Mouse (Mus musculus) cerebral cortex, adult 2 months (tissue): ENCODE measurements around the gene Kdm1a.

ENCODE experiments used
- WGBS: fragments of 180-500 bp; shearing (Covaris S2); methylation state at CpG from one replicate; pipeline ENCODE4 v1.1.7; 2018; 5-methylcytosine and 5-hydroxymethylcytosine counted together

Kdm1a gene

DNA sequence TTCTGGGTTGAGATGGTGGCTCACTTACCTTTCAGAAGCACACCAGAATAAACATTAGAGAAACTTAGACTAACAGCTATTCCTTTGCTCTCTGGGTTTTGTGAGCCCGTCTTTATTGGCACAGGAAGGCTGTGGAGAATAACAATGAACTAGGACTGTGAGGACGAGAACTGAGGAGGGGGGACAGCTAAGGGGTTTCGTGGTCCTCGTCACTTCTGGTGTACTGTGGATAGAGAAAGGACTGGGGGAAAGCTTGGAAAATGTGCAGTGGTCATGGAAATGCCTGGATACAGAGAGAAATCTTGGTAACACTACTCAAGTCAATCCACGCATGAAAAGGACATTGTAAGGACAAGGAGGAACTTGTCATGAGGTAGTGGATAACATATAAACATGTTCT lies 80.6 kb downstream of the Kdm1a start:
- WGBS: 68% methylated on average over 5 of the region's 5 CpGs

GRCm38 (mm10) chr4:136518576-136518975 lies 83.9 kb downstream of the Kdm1a start:
- WGBS: 79% methylated on average over 2 of the region's 2 CpGs

DNA sequence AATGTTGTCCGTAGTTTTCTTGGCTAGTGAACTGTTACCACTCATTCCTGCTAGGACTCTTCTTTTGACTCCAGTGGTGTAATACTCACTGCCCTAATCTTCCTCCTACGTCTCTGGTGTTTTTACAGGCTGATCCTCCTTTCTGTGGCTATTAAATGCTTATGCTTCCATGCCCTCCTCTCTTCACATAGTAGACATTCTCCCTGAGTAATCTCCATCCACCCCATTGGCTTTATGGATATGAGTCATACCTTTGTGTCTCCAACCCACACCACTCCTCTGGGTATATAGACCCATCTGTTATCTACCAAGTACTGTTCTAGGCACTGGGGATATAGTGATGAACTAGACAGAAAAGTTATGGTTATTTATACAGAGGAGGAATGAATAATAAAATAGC lies 84.4 kb downstream of the Kdm1a start:
- WGBS: 76% methylated on average over 2 of the region's 2 CpGs

DNA sequence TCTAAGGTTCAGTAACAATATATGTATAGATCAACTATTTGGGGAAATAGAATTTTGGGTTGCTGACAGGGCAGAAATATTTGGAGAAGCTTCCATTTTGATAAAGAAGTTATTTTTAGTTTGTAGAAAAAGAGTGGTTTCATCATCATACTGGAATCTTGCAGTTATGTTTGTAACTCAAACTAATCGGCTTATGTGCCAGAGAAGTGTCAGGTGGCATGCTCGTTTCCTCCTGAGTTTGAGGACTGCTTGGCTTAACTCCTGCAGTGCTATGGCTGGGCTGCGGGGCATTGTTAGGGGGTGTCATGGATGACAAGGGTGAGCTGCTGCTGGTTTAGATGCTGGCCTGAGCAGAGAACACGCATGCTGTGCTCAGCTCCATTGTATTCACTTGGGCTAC lies 90.8 kb downstream of the Kdm1a start:
- WGBS: 51% methylated on average over 4 of the region's 4 CpGs

DNA sequence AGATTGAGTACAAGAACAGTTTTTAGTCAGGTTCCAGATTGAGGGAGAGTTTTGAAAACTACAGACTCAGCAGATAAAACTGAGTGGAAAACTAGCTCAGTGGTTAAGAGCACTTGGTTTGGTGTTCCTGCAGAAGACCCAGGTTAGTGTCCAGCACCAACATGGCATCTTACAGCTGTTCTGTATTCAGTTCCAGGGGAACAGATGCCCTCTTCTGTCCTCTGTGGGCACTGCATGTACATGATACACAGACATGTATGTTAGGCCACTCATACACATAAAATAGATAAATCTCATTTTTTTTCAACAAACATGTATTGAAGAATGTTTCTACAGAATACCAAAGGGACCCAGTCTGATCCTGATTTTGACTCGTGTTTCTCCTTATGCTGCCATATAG lies 92.7 kb downstream of the Kdm1a start:
- WGBS: 86% methylated on average over 1 of the region's 1 CpGs

DNA sequence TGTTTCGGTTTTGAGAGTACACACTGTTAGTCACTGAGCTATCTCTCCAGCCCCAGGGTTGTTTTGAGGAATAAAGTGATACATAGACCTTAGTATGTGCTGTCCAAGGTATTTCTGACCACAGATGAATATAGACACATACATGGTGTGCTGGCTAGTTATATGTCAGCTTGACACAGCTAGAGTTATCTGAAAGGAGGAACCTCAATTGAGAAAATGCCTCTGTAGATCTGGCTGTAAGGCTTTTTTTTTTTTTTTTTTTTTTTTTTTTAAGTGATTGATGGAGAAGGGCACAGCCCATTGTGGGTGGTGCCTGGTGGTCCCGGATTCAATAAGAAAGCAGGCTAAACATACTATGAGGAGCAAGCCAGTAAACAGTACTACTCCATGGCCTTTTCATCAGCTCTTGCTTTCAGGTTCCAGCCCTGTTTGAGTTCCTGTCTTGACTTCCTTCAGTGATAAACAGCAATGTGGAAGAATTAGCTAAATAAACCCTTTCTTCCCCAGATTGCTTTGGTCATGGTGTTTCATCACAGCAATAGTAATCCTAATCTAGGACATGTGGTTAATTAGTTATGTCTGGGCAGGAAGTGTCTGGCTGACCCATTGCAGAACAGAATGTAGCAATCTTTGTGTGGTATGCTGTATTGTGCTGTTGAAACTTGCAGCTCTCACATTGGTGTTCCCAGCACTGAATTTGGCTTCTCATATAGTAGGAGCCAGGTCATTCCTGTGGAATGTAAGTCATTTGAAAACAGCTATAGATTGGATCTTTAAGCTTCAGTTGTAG lies 96.9 kb downstream of the Kdm1a start:
- 46% methylated on average over 2 of the region's 2 CpGs for WGBS
